Mouse (Mus musculus) 3T3-L1 (cell line): ENCODE measurements around the gene Usp3.

Experiments used
- DNase-seq: peaks from one replicate; pipeline ENCODE4 v3.0.0-alpha.2; 2015; ENCODE audit warnings: low read depth, low spot score

The Usp3 gene

GRCm38 (mm10) chr9:66603907-66604306 lies 11.0 kb upstream of the Usp3 start:
- DNase-seq, result no peak

DNA sequence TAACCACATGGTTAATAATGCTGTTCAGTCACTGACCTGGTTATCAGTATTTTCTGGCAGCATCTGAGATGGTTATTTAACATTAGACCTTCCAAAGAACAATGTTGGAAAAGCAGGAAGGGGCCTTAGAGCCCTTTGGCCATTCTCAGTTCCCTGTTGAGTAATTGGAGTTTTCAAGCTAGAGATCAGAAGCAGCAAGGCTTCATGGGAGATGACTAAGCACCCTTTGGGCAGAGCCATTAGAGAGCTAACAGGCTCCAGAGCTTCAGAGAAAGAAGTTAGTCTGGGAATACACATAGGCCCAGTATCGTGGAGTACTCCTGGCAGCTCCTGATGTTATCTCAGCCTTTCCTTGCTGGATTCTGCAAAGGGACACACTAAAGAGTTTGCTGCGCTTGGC lies 8.1 kb upstream of the Usp3 start:
- DNase-seq, result peak; percentile 61

DNA sequence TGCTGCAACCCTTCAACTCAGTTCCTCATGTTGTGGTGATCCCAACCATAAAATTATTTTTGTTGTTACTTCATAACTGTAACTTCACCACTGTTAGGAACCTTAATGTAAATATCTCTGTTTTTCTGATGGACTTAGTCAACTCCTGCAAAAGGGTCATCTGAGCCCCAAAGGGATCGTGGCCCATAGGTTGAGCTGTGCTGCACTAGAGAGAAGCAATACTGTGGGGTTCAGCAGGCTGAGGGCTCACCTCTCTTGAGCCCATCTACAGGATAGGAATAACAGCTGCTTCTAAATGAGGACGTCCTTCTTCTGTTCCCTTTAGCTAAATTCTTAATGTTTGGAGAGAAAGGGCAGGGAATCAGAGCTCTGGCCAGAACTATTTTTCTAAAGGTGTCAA lies 7.6 kb upstream of the Usp3 start:
- DNase-seq, result no peak

DNA sequence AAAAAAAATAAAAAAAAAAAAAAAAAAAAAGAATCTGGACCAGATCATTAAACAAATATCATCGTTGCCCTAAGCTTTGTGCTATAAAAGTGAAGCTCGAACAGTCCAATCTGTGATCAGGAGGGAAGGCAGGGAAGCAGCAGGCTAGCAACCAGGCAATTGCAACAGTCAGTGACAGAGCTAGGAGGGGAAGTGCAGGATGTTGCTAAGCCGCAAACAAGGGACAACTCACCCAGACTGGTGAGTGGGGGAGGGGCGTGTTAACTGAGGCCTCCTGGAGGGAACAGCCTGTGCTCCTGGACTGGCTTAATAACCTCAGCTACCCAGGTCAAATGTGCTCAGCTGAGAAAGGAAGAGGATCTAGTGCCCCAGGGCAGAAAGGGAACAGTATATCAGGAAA lies 6.6 kb upstream of the Usp3 start:
- peak; percentile 61 for DNase-seq

GRCm38 (mm10) chr9:66598636-66599035 lies 5.7 kb upstream of the Usp3 start:
- no peak for DNase-seq

- DNase-seq, result no peak
These were observed 4.7 kb upstream of the Usp3 start for GRCm38 (mm10) chr9:66597480-66598215.

DNA sequence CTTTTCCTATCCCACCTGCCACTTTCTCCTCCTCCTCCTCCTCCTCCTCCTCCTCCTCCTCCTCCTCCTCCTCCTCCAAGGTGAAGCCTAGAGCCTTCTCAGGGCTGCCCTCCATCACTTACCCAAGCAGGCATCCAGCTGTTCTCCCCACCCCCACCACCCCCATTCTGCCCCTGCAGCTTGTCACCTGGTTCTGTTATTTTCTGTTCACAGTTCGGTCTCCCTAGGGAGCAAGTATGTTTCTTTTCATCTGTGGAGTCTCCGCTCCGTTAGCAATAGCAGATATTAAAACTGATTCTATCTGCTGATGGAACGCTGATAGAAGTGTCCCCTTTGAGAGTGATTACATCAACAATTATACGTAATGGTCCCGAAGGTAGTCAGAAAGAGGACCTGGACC lies 4.1 kb upstream of the Usp3 start:
- DNase-seq, result no peak

DNA sequence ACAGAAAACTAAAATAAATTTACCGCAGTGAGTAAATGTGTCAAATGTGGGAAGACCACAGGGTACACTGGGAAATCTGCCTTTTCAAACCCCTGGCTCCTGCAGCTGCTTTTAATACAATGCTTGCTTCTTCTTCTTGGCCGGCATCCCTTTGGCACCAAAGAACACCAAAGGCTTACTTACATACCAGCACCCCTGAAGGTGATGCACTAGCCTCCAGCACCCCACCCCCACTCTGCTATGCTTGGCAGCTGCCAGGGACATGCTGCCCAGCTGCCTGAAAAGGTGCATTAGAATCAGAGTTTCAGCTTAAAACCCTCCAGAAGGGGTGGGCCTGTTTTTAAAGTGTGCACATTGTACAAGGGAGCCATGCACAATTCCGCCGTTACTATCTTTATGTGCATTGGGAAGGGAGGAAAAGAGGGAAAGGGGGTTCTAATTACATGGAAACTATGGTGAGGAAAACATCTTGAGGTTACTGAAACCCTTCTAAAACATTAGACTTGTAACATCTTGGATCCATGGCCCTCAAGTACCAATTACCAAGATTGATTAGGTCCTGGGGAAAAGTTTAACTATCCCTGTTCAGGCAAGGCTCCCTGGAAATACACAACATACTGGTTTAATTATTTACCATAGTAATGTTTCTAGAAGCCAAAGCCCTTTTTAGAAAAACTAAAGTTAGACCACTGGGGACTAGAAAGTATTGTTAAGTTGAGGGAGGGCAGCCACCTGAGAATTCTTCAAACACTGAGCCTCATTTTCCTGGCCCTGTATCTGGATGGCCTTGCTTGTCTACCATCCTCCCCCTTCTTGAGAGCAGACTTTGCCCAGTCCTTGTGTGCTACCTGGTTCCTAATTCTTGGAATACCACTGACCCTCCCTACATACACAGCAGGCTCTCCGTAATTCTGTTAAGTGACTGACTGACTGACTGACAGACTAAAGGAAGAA lies 3.1 kb upstream of the Usp3 start:
- peak; percentile 55 for DNase-seq

GRCm38 (mm10) chr9:66594061-66594460 lies 1.1 kb upstream of the Usp3 start:
- no peak for DNase-seq

DNA sequence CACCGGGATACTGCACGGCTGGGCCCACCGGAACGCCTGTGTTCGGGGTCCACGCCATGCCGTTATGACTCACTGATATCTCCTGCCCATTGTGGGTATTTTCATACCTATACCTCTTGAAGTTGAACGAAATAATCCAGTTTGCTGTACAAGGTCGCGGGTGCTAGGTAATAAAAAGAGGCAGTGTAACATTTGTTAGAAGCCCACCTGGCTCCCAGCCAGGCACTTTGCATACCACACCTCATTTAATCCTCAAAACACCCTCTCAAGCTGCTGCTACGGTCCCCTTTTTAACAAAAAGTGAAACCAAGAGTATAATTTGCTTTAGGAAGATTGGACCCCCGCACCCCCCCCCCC lies 649 bp upstream of the Usp3 start:
- no peak for DNase-seq

DNA sequence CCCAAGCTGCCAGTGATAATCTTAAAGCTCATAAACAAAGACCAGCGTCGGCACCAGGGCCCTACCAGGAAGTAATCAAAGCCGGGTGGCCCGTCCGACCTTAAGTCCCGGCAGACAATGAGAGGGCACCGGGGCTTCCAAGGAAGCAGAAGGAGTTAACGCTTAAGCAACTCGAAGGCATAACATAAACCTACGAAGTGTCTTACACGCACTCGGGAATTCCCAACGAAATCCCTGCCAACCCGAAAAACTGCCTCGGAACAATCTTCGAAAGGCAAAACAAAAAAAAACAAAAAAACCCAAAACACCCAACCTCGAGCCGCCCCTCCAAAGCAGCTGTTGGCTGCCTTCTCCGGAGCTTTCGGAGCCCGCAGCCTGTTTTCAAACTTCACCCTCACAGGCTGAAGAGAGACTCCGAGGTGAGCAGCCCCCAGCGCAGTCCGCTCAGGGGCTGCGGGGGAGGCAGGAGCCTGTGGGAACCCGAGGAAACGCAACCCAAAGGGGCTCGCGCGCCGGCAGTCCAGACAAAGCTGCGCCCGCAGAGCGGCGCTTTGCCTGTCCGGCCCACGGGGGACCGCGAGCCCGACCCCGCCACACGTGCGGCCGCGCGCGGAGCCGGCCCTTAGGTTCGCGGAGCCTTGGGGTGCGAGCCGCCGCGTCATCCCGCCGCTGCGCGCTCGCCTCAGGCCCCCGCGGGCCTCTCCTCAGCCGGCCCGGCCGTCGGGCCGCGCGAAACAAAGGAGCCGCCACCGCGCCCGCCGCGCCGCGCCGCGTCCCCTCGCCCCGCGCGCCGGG lies 894 bp downstream of the Usp3 start:
- peak; percentile 46 for DNase-seq

DNA sequence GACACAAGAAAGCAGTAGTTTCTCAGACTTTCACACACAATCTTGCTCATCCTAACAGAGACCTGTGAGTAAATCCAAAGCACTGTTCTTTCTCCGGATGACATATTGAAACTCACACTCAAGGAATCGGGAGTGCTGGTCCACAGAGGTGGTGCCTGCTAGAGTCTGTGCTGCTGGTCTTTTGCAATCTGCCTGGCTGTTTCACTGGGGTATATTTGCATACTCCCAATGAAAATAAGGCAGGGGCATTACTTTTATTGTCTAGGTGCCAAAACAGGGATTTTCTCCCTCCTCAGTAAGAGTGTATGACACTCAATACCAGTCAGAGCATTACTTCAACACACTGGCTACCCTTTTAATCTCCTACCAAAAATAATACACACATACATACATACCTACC lies 2.9 kb downstream of the Usp3 start:
- DNase-seq, result no peak

DNA sequence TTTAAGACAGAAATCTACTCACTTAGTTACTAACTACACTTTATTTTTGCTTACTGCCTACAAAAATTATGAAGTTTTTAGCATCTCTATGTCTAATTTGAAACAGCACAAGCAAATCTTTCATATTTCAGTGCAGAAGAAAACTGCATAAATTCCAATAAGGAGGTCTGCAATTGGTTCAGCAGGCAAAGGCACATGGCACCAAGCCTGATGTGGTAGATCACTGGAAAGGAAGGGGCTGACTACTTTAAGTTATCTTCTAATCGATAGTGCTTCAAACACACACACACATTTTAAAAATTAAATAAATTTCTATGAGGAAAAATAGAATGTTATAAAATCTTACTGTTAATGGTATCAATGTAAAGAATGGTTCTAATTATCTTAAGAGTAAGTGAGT lies 5.9 kb downstream of the Usp3 start:
- DNase-seq, result no peak

DNA sequence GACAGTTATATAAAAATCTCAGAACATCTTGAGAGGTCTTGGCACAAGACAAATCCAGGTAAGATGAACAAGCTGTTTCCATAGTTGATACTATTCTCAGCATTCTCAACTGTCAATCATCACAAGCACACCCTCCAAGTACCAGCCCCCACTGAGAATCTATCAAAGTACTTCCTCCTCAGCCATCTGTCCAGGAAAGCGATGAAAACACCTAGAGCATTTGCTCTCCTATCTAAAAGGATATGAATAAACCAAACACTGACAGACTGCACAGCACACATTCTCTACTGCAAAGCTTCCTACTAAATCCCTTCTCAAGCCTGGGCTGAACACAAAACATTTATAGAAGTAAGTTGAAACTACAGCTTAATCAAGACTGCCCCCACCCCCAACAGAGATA lies 6.4 kb downstream of the Usp3 start:
- no peak for DNase-seq

DNA sequence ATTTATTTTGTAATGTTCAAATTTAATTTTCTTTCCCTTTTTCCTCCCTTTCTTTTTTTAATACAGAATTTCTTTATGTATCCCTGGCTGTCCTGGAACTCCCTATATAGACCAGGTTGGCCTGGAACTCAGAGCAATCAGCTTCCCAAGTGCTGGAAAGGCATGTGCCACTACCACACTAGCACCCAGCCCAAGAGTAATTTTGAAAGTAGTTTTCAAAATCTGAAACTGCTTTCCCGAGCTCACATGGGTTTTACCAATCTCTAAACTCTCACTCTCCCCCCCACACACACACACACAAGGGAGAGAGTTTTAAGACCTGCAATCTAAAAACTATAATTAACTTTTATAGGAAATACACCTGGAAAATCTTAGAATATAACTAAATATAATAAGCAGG lies 7.8 kb downstream of the Usp3 start:
- DNase-seq, result no peak

DNA sequence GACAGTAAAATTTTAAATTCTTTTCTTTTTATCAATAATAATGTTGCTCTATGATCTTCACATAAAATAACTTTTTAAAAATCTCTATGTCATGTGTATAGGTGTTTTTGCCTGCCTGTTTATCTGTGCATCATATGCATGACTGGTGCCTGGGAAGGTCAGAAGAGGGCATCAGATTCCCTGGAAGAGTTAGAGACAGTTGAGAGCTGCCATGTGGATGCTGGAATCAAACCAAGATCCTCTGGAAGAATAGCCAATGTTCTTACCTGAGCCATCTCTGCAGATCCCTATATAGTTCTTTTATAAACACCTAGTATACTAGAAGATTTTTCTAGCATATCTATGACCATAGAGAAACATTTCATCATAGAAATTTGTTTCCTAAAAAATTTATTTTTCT lies 8.8 kb downstream of the Usp3 start:
- no peak for DNase-seq

- no peak for DNase-seq
These were observed 9.7 kb downstream of the Usp3 start for GRCm38 (mm10) chr9:66583244-66583643.

DNA sequence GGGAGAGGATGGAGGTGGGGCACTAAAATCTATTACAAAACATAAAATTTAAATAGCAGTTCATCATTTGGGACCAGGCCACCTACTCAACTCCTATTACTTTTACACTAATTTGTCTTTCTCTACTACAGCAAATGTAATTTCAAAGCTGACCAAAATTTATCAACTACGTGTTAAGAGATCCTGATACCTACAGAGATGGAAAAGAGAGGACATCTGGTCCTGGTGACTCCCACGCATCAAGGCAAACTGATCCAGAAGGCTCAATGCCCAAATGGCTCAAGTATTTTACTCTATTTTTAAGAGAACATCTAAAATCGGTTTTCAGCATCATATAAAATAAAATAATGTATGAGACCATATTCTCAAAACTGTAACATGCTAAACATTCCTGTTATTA lies 11.2 kb downstream of the Usp3 start:
- DNase-seq, result no peak

DNA sequence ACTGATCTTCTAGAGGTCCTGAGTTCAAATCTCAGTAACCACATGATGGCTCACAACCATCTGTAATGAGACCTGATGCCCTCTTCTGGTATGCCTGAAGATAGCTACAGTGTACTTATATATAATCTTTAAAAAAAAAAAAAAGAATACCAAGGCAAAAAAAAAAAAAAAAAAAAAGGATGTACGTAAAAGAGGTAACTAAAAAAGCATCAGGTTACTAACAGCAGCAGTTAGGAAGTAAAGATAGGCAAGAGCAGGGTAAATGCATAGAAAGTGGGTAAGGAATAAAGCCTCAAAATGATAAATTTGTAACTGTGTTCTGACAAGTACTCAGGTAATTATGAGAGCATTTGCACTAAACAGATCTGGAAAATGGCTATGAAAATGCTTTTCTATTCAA lies 12.2 kb downstream of the Usp3 start:
- no peak for DNase-seq

- no peak for DNase-seq
These were observed 17.1 kb downstream of the Usp3 start for GRCm38 (mm10) chr9:66575878-66576238.

GRCm38 (mm10) chr9:66575041-66575877 lies 17.7 kb downstream of the Usp3 start:
- no peak for DNase-seq
